Mouse (Mus musculus): Measurements from ENCODE around the gene Gm21761. TPM values are rescaled to one million over a fixed set of nuclear protein-coding genes. Genes with fewer than 3 reads are reported as not detected.
"Not testable (repeated sequence)": the region's sequence is repeated elsewhere in the genome, so short reads cannot be mapped to it uniquely, and the experiment has no call there.

The Gm21761 gene
- total RNA-seq (2021): not detected

GRCm38 (mm10) chr13:119929172-119929571 lies at the start of gene Gm21761:
Gene Gm21761, minus strand, starts transcription at chr13:119929272.
- not testable (repeated sequence) for DNase-seq

- not testable (repeated sequence) for DNase-seq
Measured at GRCm38 (mm10) chr13:119969163-119969562, 40.1 kb upstream of the Gm21761 start.

- DNase-seq: not testable (repeated sequence)
Measured at GRCm38 (mm10) chr13:119968193-119968592, 39.1 kb upstream of the Gm21761 start.

DNA sequence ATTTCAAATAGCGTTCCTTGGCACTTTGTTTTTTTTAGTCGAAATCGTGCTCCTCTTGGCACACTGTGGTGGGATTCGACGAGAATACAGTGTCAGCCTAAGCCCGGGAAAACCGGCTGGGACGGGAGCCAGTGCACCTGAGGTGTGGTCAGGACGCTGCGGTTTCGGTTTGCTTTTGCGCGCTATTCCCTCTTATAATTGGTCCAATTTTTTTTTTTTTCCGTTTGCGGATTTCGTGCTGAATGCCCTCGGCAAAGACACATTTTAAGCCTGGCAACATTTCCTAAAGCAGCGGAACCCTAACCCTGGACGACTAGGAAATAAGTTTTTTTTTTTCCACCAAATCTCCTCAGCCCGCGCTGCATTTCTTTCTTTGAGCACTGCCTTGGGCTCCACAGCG lies 36.9 kb upstream of the Gm21761 start:
- DNase-seq: peak; percentile 18

- DNase-seq: not testable (repeated sequence)
Measured at GRCm38 (mm10) chr13:119965302-119965952, 36.4 kb upstream of the Gm21761 start.

GRCm38 (mm10) chr13:119962856-119963255 lies 33.8 kb upstream of the Gm21761 start:
- not testable (repeated sequence) for DNase-seq

DNA sequence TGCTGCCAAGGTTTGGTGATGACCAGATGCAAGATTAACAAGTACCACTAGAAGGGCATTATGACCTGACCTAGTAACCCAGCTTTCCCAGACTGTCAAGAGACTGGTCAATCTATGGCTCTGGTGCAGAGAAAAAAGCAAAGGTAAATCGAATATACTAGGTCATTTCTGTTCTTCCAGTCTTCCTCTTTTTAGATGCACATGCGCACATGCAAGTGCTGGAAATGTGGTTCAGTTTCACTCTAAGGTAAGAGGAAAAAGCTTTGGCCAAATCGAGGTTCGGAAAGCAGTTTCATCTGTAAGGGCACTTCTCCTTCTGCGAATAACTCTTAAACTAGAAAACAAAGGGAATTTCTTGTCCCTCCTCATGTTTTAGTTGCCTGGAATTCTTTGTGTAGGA lies 26.5 kb upstream of the Gm21761 start:
- DNase-seq: not testable (repeated sequence)

DNA sequence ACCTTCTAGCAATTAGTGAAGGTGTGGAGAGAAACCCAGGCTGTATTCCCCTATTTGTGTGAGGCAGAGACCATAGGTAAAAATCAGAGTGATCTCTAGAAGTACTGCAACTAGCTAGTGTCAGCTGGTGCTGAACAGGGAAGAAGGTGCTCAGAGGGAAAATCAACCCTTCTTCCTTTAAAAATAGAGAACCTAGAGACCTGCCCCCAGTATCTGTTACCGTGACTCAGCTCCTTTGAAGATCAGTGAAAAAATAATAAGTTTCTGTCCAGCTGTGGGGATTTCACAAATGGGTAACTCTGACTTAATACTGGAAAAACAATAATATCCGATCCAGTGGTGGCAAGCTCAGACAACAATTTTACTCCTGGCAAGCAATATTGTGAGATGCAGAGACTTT lies 26.0 kb upstream of the Gm21761 start:
- DNase-seq: not testable (repeated sequence)

GRCm38 (mm10) chr13:119950706-119951105 lies 21.6 kb upstream of the Gm21761 start, which contains the start of gene B020031M17Rik:
Gene B020031M17Rik, minus strand, starts transcription at chr13:119950806.
- DNase-seq: not testable (repeated sequence)

- DNase-seq: not testable (repeated sequence)
Measured at GRCm38 (mm10) chr13:119924597-119925340, 4.3 kb downstream of the Gm21761 start.

DNA sequence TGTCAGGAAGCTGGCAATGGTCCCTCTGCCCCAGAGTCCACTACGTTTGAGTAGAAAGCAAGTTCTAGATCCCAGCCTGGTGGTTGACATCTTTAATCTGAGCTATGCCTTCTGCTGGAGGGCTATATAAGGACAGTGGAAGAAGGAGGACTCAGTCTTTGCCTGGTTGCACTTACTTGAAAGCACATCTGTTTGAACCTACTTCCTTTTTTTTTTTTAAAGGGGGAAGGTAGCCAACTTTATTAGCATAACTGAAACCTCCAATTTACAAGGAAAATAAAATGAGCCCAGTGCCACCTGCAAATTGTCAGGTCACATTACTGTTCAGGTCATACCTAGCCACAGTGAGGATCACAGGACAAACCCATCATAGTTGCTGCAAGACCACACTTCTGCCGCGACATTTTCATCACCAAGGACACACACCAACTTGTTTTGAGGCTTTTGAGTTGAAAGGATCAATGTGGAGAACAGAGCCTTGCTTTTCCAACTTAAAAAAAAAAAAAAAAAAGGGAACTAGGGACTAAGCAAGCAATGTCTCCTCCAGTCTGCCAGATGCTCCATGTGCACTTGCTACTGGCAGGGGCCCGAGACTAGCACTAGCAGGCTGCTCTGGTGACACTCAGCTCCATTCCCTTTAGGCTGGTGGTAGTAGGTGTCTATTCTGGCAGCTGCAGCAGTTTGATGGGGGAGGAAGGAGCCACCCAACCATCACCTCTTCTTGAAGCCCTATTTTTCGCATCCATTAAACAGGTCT lies 11.9 kb downstream of the Gm21761 start:
- not testable (repeated sequence) for DNase-seq

DNA sequence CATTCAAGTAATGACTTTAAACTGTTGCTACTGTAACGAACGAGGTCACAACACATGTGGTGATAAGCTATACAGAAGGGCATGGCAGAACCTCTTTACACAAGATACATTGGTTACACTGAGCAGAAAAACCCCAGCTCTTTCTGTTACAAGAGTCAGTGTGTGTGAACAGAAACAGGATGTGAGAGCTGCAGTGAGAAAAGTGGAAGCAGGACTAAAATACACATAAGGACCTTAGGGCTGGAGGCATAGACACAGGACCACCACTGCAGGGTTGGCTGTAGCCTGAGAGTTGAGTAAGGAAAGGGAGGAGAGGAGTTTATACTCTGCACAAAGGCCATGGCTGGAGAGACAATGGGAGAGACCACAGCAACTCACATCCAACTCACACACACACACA lies 12.6 kb downstream of the Gm21761 start:
- DNase-seq: not testable (repeated sequence)

DNA sequence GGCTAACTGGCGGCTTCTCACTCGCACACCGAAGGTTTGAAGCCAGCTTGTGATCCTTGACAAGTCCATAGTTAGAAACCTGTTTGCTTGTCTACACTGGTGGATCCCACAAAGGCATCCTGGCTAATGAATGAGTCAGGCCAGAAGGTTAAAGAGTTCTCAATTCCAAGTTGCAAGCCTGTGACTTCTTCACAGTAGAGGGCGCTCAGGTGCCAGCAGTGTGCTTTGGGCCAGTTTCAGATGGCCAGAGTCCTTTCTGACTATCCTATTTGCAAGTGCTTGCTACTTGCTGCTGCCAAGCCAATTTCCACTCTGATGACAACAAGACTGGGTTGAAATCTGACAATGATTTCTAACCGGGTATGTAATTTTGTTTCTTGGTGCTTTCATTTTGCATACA lies 30.5 kb downstream of the Gm21761 start:
- not testable (repeated sequence) for DNase-seq

DNA sequence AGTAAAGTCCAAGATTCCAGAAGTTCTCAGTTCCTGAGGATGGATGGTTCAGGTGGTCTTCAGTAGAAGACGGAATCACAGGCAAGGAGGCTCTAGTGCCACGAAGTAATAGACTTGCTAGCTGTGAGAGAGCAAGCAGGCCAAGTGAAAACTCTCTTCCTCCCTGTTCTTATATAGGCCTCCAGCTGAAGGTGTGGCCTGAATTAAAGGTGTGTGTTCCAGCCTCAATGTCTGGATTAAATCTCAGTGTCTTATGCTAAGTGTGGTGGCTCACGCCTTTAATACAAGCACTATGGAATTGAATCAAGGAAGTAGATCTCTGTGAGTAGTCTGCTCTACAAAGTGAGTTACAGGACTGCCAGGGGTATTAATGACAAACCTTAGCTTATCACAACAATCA lies 34.4 kb downstream of the Gm21761 start, which contains the start of gene Tcstv1:
Gene Tcstv1 (minus strand): TSS at position 101 of the 400 bp plus-strand sequence.
- DNase-seq: not testable (repeated sequence)

GRCm38 (mm10) chr13:119886896-119887295 lies 42.2 kb downstream of the Gm21761 start:
- not testable (repeated sequence) for DNase-seq

GRCm38 (mm10) chr13:119864395-119864999 lies 64.6 kb downstream of the Gm21761 start:
- DNase-seq: not testable (repeated sequence)

DNA sequence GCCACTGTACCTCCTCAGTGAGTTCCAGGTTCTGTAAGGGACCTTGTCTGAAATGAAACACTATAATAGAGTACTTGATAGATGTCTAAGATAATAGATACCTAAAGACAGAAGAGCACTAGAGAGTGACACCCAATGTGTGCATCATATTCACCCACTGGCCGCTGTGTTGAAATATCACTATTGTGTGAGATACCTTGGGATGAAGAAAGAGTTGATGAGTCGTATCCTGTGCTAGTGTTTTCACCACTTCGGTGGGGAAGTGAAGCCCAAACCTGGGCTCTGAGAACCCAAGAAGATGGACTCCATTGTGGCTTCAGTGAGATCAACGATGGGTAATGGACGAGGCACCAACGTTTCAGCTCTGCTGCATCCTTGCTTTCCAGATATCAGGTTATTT lies 66.7 kb downstream of the Gm21761 start:
- DNase-seq: not testable (repeated sequence)

Other genes starting within 250 kb of the Gm21761 start
- 100 to 1,000 TPM; 107 to 115 TPM for gene Hmgcs1, start 238.9 kb downstream of the Gm21761 start, total RNA-seq (2021)
- under 1 TPM; 0.68 to 0.69 TPM for gene Nim1k, start 173.4 kb downstream of the Gm21761 start, total RNA-seq (2021)
- gene Zfp131, start 138.4 kb downstream of the Gm21761 start, total RNA-seq (2021): 10 to 100 TPM; 29.4 to 32.6 TPM
- gene AF067063, start 99.1 kb downstream of the Gm21761 start, total RNA-seq (2021): not detected
- not detected for gene D13Ertd608e, start 93.3 kb downstream of the Gm21761 start, total RNA-seq (2021)
- not detected for gene Tcstv1, start 34.5 kb downstream of the Gm21761 start, total RNA-seq (2021)
- gene B020031M17Rik, start 21.5 kb upstream of the Gm21761 start, total RNA-seq (2021): not detected
- gene Gm36079, start 97.7 kb upstream of the Gm21761 start, total RNA-seq (2021): not detected
- not detected for gene Gm21188, start 122.9 kb upstream of the Gm21761 start, total RNA-seq (2021)
- gene Gm20767, start 211.0 kb upstream of the Gm21761 start, total RNA-seq (2021): not detected
- not detected for gene Gm21818, start 243.2 kb upstream of the Gm21761 start, total RNA-seq (2021)